Mouse (Mus musculus) naive thymus-derived CD4-positive, alpha-beta T cell, adult 2 months (primary cell): ENCODE data around the gene Clca3a1.

Experiments
- DNase-seq: peaks from one replicate; pipeline ENCODE4 v3.0.0-alpha.2; 2011; ENCODE audit warnings: low read depth

Gene Clca3a1

GRCm38 (mm10) chr3:144679701-144680159 is 81.0 kb downstream of the Clca3a1 start:
- DNase-seq, result no peak
